Mouse (Mus musculus): Measurements from ENCODE around the gene Akap14. TPM values are rescaled to one million over a fixed set of nuclear protein-coding genes. Genes with fewer than 3 reads are reported as not detected.
A peak's percentile ranks its signal among the peaks of the same experiment; 100 is the strongest.
"Not testable (repeated sequence)": the region's sequence is repeated elsewhere in the genome, so short reads cannot be mapped to it uniquely, and the experiment has no call there.

Gene Akap14
- polyA plus RNA-seq (2014; fragmentation: Nextera tagmentation; extraction: Ambion mirVana): 0.50 and 0.57 TPM in 2 replicates

DNA sequence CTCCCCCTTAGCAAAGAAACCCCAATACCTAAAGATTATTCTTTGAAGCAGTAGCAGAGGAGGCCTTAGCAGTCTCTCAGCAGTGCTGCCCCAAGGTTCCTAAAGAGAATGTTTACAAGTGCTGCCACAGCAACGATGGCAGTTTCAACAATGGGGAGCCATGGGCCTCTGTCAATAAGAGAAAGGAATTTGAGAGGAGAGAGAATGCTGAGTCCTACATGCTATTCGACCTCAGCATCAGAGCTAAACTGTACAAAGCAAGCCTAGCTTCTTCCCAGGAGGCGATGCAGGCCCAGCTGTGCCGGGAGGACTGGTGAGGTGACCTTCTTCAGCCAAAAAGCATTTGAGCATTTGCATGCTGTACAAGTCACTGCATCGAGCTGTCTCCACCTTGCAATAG, at the start of gene Akap14:
Akap14 (minus strand) TSS at position 101 of the 400 bp plus-strand sequence.
- Histone ChIP-seq H3K9ac (ENCODE audit: low read depth, low read length) (no peak within 1 kb of the TSS), H3K27me3 (ENCODE audit: control insufficient read depth, insufficient read depth, low read length) (no peaks in the 10 kb centered on the region), H3K4me3 (ENCODE audit: low read depth, low read length) (no peak within 1 kb of the TSS), H3K4me2 (replicated peaks; ENCODE audit: low read depth, low read length) (no peak within 1 kb of the TSS), H3K9me3 (ENCODE audit: control insufficient read depth, low read length) (no peaks in the 10 kb centered on the region), H3K4me1 (replicated peaks; ENCODE audit: control insufficient read depth, insufficient read depth, low read length) (no peaks in the 10 kb centered on the region), H3K27ac (ENCODE audit: low read depth, low read length) (no peak within 1 kb of the TSS), H3K36me3 (ENCODE audit: control insufficient read depth, insufficient read depth, low read length) (no peaks in the 10 kb centered on the region)
- ATAC-seq (ENCODE audit: low FRiP score): no peak
- WGBS: 39% methylated on average over 5 of the region's 5 CpGs
- peak; percentile 1 for DNase-seq (ENCODE audit: low spot score)

- Histone ChIP-seq H3K27ac (ENCODE audit: low read depth, low read length) (no peak within 1 kb of the TSS), H3K9me3 (ENCODE audit: control insufficient read depth, low read length) (no peaks in the 10 kb centered on the region), H3K4me2 (replicated peaks; ENCODE audit: low read depth, low read length) (no peak within 1 kb of the TSS), H3K4me3 (ENCODE audit: low read depth, low read length) (no peak within 1 kb of the TSS), H3K9ac (ENCODE audit: low read depth, low read length) (no peak within 1 kb of the TSS), H3K36me3 (ENCODE audit: control insufficient read depth, insufficient read depth, low read length) (no peaks in the 10 kb centered on the region), H3K27me3 (ENCODE audit: control insufficient read depth, insufficient read depth, low read length) (no peaks in the 10 kb centered on the region), H3K4me1 (replicated peaks; ENCODE audit: control insufficient read depth, insufficient read depth, low read length) (no peaks in the 10 kb centered on the region)
- 85% methylated on average over 10 of the region's 10 CpGs for WGBS
- no peak for ATAC-seq (ENCODE audit: low FRiP score)
- no peak for DNase-seq (ENCODE audit: low spot score)
These were observed 42.3 kb upstream of the Akap14 start, which contains the start of gene Gm9 for GRCm38 (mm10) chrX:37210941-37211340. Gene Gm9, minus strand, starts transcription at chrX:37211041.

DNA sequence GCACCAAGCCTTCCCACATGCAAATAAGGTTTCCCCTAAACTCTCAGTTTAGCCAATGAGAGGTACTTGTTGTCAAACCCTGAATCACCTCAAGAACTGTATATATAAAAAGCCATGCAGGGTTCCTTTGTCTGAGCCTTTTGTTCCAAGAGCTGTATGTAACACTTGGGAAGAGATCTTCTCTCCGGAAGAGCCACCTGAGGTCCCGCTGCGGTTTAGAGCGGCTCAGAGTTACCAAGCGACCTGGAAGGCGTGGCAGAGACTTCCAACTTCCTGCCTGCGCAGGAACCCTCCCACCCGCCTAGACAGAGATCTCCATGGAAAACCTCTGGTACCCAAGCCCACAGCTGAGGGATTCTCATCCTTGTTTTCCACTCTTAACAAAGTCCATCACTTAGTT, 30.0 kb upstream of the Akap14 start:
- Histone ChIP-seq H3K36me3 (ENCODE audit: control insufficient read depth, insufficient read depth, low read length) (no peaks in the 10 kb centered on the region), H3K9me3 (ENCODE audit: control insufficient read depth, low read length) (no peaks in the 10 kb centered on the region), H3K4me2 (replicated peaks; ENCODE audit: low read depth, low read length) (no peak overlapping the region), H3K4me3 (ENCODE audit: low read depth, low read length) (no peak overlapping the region), H3K27ac (ENCODE audit: low read depth, low read length) (no peak overlapping the region), H3K9ac (ENCODE audit: low read depth, low read length) (no peak overlapping the region), H3K4me1 (replicated peaks; ENCODE audit: control insufficient read depth, insufficient read depth, low read length) (no peaks in the 10 kb centered on the region), H3K27me3 (ENCODE audit: control insufficient read depth, insufficient read depth, low read length) (no peaks in the 10 kb centered on the region)
- 49% methylated on average over 8 of the region's 8 CpGs for WGBS
- DNase-seq (ENCODE audit: low spot score) (no peak), ATAC-seq (ENCODE audit: low FRiP score) (no peak)

- no peaks in the 10 kb centered on the region for H3K27me3 ChIP-seq (ENCODE audit: control insufficient read depth, insufficient read depth, low read length)
- no peaks in the 10 kb centered on the region for H3K9me3 ChIP-seq (ENCODE audit: control insufficient read depth, low read length)
- peak; percentile 30; the same call in 1 of the 2 replicates for ATAC-seq (ENCODE audit: low FRiP score)
- H3K4me1 ChIP-seq (replicated peaks; ENCODE audit: control insufficient read depth, insufficient read depth, low read length): no peaks in the 10 kb centered on the region
- peak; percentile 38 for DNase-seq (ENCODE audit: low spot score)
- H3K9ac ChIP-seq (ENCODE audit: low read depth, low read length): peak overlapping the region; percentile 49
- 32% methylated on average over 28 of the region's 28 CpGs for WGBS
- peak overlapping the region; percentile 55 for H3K4me2 ChIP-seq (replicated peaks; ENCODE audit: low read depth, low read length)
- H3K4me3 ChIP-seq (ENCODE audit: low read depth, low read length): peak overlapping the region; percentile 49
- H3K36me3 ChIP-seq (ENCODE audit: control insufficient read depth, insufficient read depth, low read length): no peaks in the 10 kb centered on the region
- no peak overlapping the region for H3K27ac ChIP-seq (ENCODE audit: low read depth, low read length)
These were observed 23.2 kb upstream of the Akap14 start for GRCm38 (mm10) chrX:37191744-37192379.

- DNase-seq (ENCODE audit: low spot score): peak; percentile 82
These were observed 22.6 kb upstream of the Akap14 start, which contains the start of the genes Ndufa1 and Rnf113a1 for GRCm38 (mm10) chrX:37191105-37191743. Gene Ndufa1, minus strand, starts transcription at chrX:37191163. Gene Rnf113a1, plus strand, starts transcription at chrX:37191245.

GRCm38 (mm10) chrX:37190755-37191104, 22.1 kb upstream of the Akap14 start:
- no peak for ATAC-seq (ENCODE audit: low FRiP score)
- Histone ChIP-seq H3K4me1 (replicated peaks; ENCODE audit: control insufficient read depth, insufficient read depth, low read length) (no peaks in the 10 kb centered on the region), H3K27ac (ENCODE audit: low read depth, low read length) (no peak overlapping the region), H3K4me3 (ENCODE audit: low read depth, low read length) (peak overlapping the region; percentile 49), H3K36me3 (ENCODE audit: control insufficient read depth, insufficient read depth, low read length) (no peaks in the 10 kb centered on the region), H3K9ac (ENCODE audit: low read depth, low read length) (peak overlapping the region; percentile 28), H3K9me3 (ENCODE audit: control insufficient read depth, low read length) (no peaks in the 10 kb centered on the region), H3K4me2 (replicated peaks; ENCODE audit: low read depth, low read length) (peak overlapping the region; percentile 52), H3K27me3 (ENCODE audit: control insufficient read depth, insufficient read depth, low read length) (no peaks in the 10 kb centered on the region)
- DNase-seq (ENCODE audit: low spot score): no peak
- 13% methylated on average over 15 of the region's 20 CpGs for WGBS

More at GRCm38 (mm10) chrX:37191105-37191743, 22.6 kb upstream of the Akap14 start, which contains the start of the genes Ndufa1 and Rnf113a1:
- Histone ChIP-seq H3K36me3 (ENCODE audit: control insufficient read depth, insufficient read depth, low read length) (no peaks in the 10 kb centered on the region), H3K9me3 (ENCODE audit: control insufficient read depth, low read length) (no peaks in the 10 kb centered on the region), H3K27me3 (ENCODE audit: control insufficient read depth, insufficient read depth, low read length) (no peaks in the 10 kb centered on the region), H3K4me2 (replicated peaks; ENCODE audit: low read depth, low read length) (peak within 1 kb of the TSS; percentile 55), H3K27ac (ENCODE audit: low read depth, low read length) (peak within 1 kb of the TSS; percentile 42; the same call in 1 of the 2 replicates), H3K4me1 (replicated peaks; ENCODE audit: control insufficient read depth, insufficient read depth, low read length) (no peaks in the 10 kb centered on the region), H3K4me3 (ENCODE audit: low read depth, low read length) (peak within 1 kb of the TSS; percentile 49), H3K9ac (ENCODE audit: low read depth, low read length) (peak within 1 kb of the TSS; percentile 49)
- WGBS: 25% methylated on average over 56 of the region's 63 CpGs
- ATAC-seq (ENCODE audit: low FRiP score): peak; percentile 91

DNA sequence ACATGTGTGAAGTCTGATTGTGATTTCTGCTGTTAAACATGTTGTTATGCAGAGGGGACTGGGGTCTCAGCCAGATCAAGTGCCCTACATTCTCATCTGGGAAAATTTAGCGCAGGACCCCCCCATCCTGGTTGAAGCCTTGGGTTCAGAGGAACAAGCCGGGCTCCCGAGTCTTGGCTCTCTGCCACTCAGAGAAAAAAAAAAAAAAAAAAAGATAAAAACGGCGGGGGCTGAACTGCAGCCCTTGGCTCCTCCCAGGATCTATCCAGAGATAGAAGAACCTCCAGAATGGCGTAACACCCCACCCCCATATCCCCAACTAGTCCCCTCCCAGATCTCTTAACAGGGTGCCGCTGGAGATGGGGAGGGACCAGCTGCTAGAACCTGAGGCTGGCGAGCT, 15.8 kb upstream of the Akap14 start:
- not testable (repeated sequence) for H3K27me3 ChIP-seq (ENCODE audit: control insufficient read depth, insufficient read depth, low read length); H3K9me3 ChIP-seq (ENCODE audit: control insufficient read depth, low read length); H3K4me1 ChIP-seq (replicated peaks; ENCODE audit: control insufficient read depth, insufficient read depth, low read length); H3K9ac ChIP-seq (ENCODE audit: low read depth, low read length); DNase-seq (ENCODE audit: low spot score); ATAC-seq (ENCODE audit: low FRiP score); H3K4me2 ChIP-seq (replicated peaks; ENCODE audit: low read depth, low read length); H3K4me3 ChIP-seq (ENCODE audit: low read depth, low read length); H3K27ac ChIP-seq (ENCODE audit: low read depth, low read length); H3K36me3 ChIP-seq (ENCODE audit: control insufficient read depth, insufficient read depth, low read length)
- 78% methylated on average over 8 of the region's 8 CpGs for WGBS

GRCm38 (mm10) chrX:37167085-37167484, 1.6 kb downstream of the Akap14 start:
- DNase-seq (ENCODE audit: low spot score): peak; percentile 64
- 29% methylated on average over 3 of the region's 3 CpGs for WGBS
- Histone ChIP-seq H3K4me2 (replicated peaks; ENCODE audit: low read depth, low read length) (no peak overlapping the region), H3K27me3 (ENCODE audit: control insufficient read depth, insufficient read depth, low read length) (no peaks in the 10 kb centered on the region), H3K4me1 (replicated peaks; ENCODE audit: control insufficient read depth, insufficient read depth, low read length) (no peaks in the 10 kb centered on the region), H3K36me3 (ENCODE audit: control insufficient read depth, insufficient read depth, low read length) (no peaks in the 10 kb centered on the region), H3K9ac (ENCODE audit: low read depth, low read length) (no peak overlapping the region), H3K4me3 (ENCODE audit: low read depth, low read length) (no peak overlapping the region), H3K9me3 (ENCODE audit: control insufficient read depth, low read length) (no peaks in the 10 kb centered on the region), H3K27ac (ENCODE audit: low read depth, low read length) (no peak overlapping the region)
- no peak for ATAC-seq (ENCODE audit: low FRiP score)

DNA sequence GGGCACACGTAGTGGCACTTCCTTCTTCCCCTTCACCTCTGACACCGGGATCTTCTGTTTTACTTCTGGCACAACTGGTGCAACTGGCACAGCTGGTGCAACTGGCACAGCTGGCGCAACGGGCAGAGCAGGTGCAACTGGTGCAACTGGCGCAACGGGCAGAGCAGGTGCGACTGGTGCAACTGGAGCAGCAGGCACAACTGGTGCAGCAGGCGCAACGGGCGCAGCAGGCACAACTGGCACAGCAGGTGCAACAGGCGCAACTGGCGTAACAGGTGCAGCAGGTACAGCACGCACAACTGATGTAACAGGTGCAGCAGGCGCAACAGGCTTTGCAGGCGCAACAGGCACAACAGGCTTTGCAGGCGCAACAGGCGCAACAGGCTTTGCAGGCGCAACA, 5.5 kb downstream of the Akap14 start:
- ATAC-seq (ENCODE audit: low FRiP score) (no peak), DNase-seq (ENCODE audit: low spot score) (no peak)
- no peak overlapping the region for H3K4me2 ChIP-seq (replicated peaks; ENCODE audit: low read depth, low read length)
- no peak overlapping the region for H3K4me3 ChIP-seq (ENCODE audit: low read depth, low read length)
- no peak overlapping the region for H3K27ac ChIP-seq (ENCODE audit: low read depth, low read length)
- H3K9ac ChIP-seq (ENCODE audit: low read depth, low read length): no peak overlapping the region
- no peaks in the 10 kb centered on the region for H3K4me1 ChIP-seq (replicated peaks; ENCODE audit: control insufficient read depth, insufficient read depth, low read length)
- H3K36me3 ChIP-seq (ENCODE audit: control insufficient read depth, insufficient read depth, low read length): no peaks in the 10 kb centered on the region
- no peaks in the 10 kb centered on the region for H3K9me3 ChIP-seq (ENCODE audit: control insufficient read depth, low read length)
- 79% methylated on average over 18 of the region's 18 CpGs for WGBS
- H3K27me3 ChIP-seq (ENCODE audit: control insufficient read depth, insufficient read depth, low read length): no peaks in the 10 kb centered on the region

All from hindbrain, embryonic 11.5 days (tissue).